Mouse (Mus musculus): ENCODE results near the gene Elf5.

Elf5 gene

GRCm38 (mm10) chr2:103476657-103477056 lies 65.2 kb downstream of the Elf5 start:
- no peak for DNase-seq (ENCODE audit: low spot score)

GRCm38 (mm10) chr2:103477456-103477855 lies 66.0 kb downstream of the Elf5 start:
- no peak for DNase-seq (ENCODE audit: low spot score)

GRCm38 (mm10) chr2:103478326-103478725 lies 66.8 kb downstream of the Elf5 start:
- no peak for DNase-seq (ENCODE audit: low spot score)

- no peak for DNase-seq (ENCODE audit: low spot score)
Measured at GRCm38 (mm10) chr2:103480240-103480639, 68.8 kb downstream of the Elf5 start.

GRCm38 (mm10) chr2:103480871-103481270 lies 69.4 kb downstream of the Elf5 start:
- no peak for DNase-seq (ENCODE audit: low spot score)

GRCm38 (mm10) chr2:103481314-103482231 lies 70.1 kb downstream of the Elf5 start:
- no peak for DNase-seq (ENCODE audit: low spot score)

- DNase-seq (ENCODE audit: low spot score): no peak
Measured at GRCm38 (mm10) chr2:103483289-103483985, 71.9 kb downstream of the Elf5 start.

- DNase-seq (ENCODE audit: low spot score): no peak
Measured at GRCm38 (mm10) chr2:103483986-103484520, 72.6 kb downstream of the Elf5 start.

- DNase-seq (ENCODE audit: low spot score): peak; percentile 98
Measured at GRCm38 (mm10) chr2:103484617-103485401, 73.3 kb downstream of the Elf5 start, which contains the start of gene Cat. Gene Cat, minus strand, starts transcription at chr2:103485160.

- no peak for DNase-seq (ENCODE audit: low spot score)
Measured at GRCm38 (mm10) chr2:103492526-103492925, 81.0 kb downstream of the Elf5 start.

GRCm38 (mm10) chr2:103493827-103494226 lies 82.3 kb downstream of the Elf5 start:
- DNase-seq (ENCODE audit: low spot score): no peak

GRCm38 (mm10) chr2:103495633-103496418 lies 84.3 kb downstream of the Elf5 start:
- DNase-seq (ENCODE audit: low spot score): no peak
